8 mouse cellular contexts compared by ENCODE assay signal in genomic region chr1:135945711-135946110, GRCm38 (mm10). TPM values are rescaled to one million over a fixed set of nuclear protein-coding genes. Genes with fewer than 3 reads are reported as not detected.
A peak's percentile ranks its signal among the peaks of the same experiment; 100 is the strongest.
DNase-seq lines count a peak whose midpoint lies in the region; ATAC-seq and TF ChIP-seq lines count a peak whose summit lies in the region.

No protein-coding gene starts in this region.

- TF ChIP-seq CTCF in heart, postnatal 0 days (IDR thresholded peaks at IDR 0.05; ENCODE audit: low read depth) = peak; percentile 56

- DNase-seq in hindbrain, embryonic 10.5 days (ENCODE audit: low spot score) = peak; percentile 22
- DNase-seq in ES-CJ7 (ENCODE audit: low read depth, low spot score) = peak; percentile 89
- peak; percentile 47 for DNase-seq in c-Kit-positive CD71-negative TER-119-negative erythroid progenitor cells, embryonic 14.5 days (ENCODE audit: low read depth)
- peak; percentile 55 for DNase-seq in heart, postnatal 0 days (ENCODE audit: low spot score)
- DNase-seq in limb, embryonic 10.5 days (ENCODE audit: low spot score) = peak; percentile 59
- DNase-seq in ovary, postnatal 14 days (ENCODE audit: low spot score) = peak; percentile 55
- peak; percentile 22 to 44 for DNase-seq in thymus, postnatal 36 days

- no peaks in the 10 kb centered on the region for H3K36me3 ChIP-seq in hindbrain, embryonic 10.5 days
- no peaks in the 10 kb centered on the region for H3K36me3 ChIP-seq in hindbrain, embryonic 13.5 days
- no peaks in the 10 kb centered on the region for H3K36me3 ChIP-seq in heart, postnatal 0 days (replicated peaks; ENCODE audit: control insufficient read depth, insufficient read depth, low read length)
- no peaks in the 10 kb centered on the region for H3K36me3 ChIP-seq in limb, embryonic 10.5 days

- no peak overlapping the region for H3K4me3 ChIP-seq in hindbrain, embryonic 10.5 days
- H3K4me3 ChIP-seq in hindbrain, embryonic 13.5 days = no peak overlapping the region
- H3K4me3 ChIP-seq in heart, postnatal 0 days (ENCODE audit: low read depth, low read length) = no peak overlapping the region
- no peak overlapping the region for H3K4me3 ChIP-seq in limb, embryonic 10.5 days

- H3K4me1 ChIP-seq in hindbrain, embryonic 10.5 days (replicated peaks) = peaks cover 6% of the 10 kb centered on the region
- 0 out of 2 replicates have a peak, but pooled peaks cover 4% of the 10 kb centered on the region for H3K4me1 ChIP-seq in hindbrain, embryonic 13.5 days (replicated peaks)
- H3K4me1 ChIP-seq in heart, postnatal 0 days (ENCODE audit: control insufficient read depth, insufficient read depth) = no peaks in the 10 kb centered on the region
- 0 out of 2 replicates have a peak, but pooled peaks cover 6% of the 10 kb centered on the region for H3K4me1 ChIP-seq in limb, embryonic 10.5 days

- H3K27ac ChIP-seq in hindbrain, embryonic 10.5 days = no peak overlapping the region
- H3K27ac ChIP-seq in hindbrain, embryonic 13.5 days = no peak overlapping the region
- H3K27ac ChIP-seq in heart, postnatal 0 days (ENCODE audit: low read depth) = no peak overlapping the region
- no peak overlapping the region for H3K27ac ChIP-seq in limb, embryonic 10.5 days

- ATAC-seq in hindbrain, embryonic 13.5 days (ENCODE audit: low FRiP score) = no peak
- no peak for ATAC-seq in heart, postnatal 0 days (ENCODE audit: insufficient read depth, low read depth)

- peaks cover 42% of the 10 kb centered on the region for H3K27me3 ChIP-seq in hindbrain, embryonic 10.5 days (ENCODE audit: insufficient read depth, poor library complexity, severe bottlenecking)
- peaks cover 14% of the 10 kb centered on the region for H3K27me3 ChIP-seq in hindbrain, embryonic 13.5 days
- H3K27me3 ChIP-seq in heart, postnatal 0 days (ENCODE audit: control insufficient read depth, insufficient read depth, low read length) = peaks cover 23% of the 10 kb centered on the region
- H3K27me3 ChIP-seq in limb, embryonic 10.5 days (ENCODE audit: low read depth, poor library complexity, severe bottlenecking) = peaks cover 36% of the 10 kb centered on the region

- H3K4me2 ChIP-seq in hindbrain, embryonic 13.5 days = no peak overlapping the region
- no peak overlapping the region for H3K4me2 ChIP-seq in heart, postnatal 0 days (ENCODE audit: low read depth, low read length)

- TF ChIP-seq EP300 in heart, postnatal 0 days (IDR thresholded peaks at IDR 0.05; ENCODE audit: low read depth) = no peak

- H3K9ac ChIP-seq in hindbrain, embryonic 13.5 days = no peak overlapping the region
- no peak overlapping the region for H3K9ac ChIP-seq in heart, postnatal 0 days (replicated peaks; ENCODE audit: low read depth, low read length)

- WGBS in hindbrain, embryonic 10.5 days = 8% methylated on average over 7 of the region's 7 CpGs
- WGBS in hindbrain, embryonic 13.5 days = 17% methylated on average over 7 of the region's 7 CpGs
- 6% methylated on average over 7 of the region's 7 CpGs for WGBS in heart, postnatal 0 days
- 14% methylated on average over 7 of the region's 7 CpGs for WGBS in limb, embryonic 10.5 days

- no peaks in the 10 kb centered on the region for H3K9me3 ChIP-seq in hindbrain, embryonic 10.5 days
- H3K9me3 ChIP-seq in hindbrain, embryonic 13.5 days = no peaks in the 10 kb centered on the region
- H3K9me3 ChIP-seq in heart, postnatal 0 days (replicated peaks; ENCODE audit: control insufficient read depth, low read length) = no peaks in the 10 kb centered on the region
- no peaks in the 10 kb centered on the region for H3K9me3 ChIP-seq in limb, embryonic 10.5 days (replicated peaks)

RNA-seq across cellular contexts. Expression of gene Pkp1, which starts 26.7 kb away (rescaled TPM):
- polyA plus RNA-seq in hindbrain, embryonic 10.5 days (2016; fragmentation: Nextera tagmentation; extraction: Ambion mirVana) = 0.20 TPM in 1 of 2 replicates, not detected in the other
- polyA plus RNA-seq in hindbrain, embryonic 13.5 days (2015; fragmentation: Nextera tagmentation; extraction: Ambion mirVana) = not detected in 2 replicates
- 0.58 TPM in 1 of 2 replicates, not detected in the other for total RNA-seq in heart, postnatal 0 days (2014; rRNA removed; ENCODE audit: low replicate concordance)
- polyA plus RNA-seq in heart, postnatal 0 days (2015; fragmentation: Nextera tagmentation; extraction: Ambion mirVana) = 0.05 TPM in 2 replicates
- polyA plus RNA-seq in limb, embryonic 10.5 days (2016; fragmentation: Nextera tagmentation; extraction: Ambion mirVana) = 0.30 and 0.63 TPM in 2 replicates

Comparison
In these comparisons a context has a peak if more than half of its experiments do, and no peak if none do; other contexts are left out.
1. DNase-seq: peak in every context shown above with its lines; median percentile 89 in ES-CJ7; 59 in limb, embryonic 10.5 days; 55 in heart, postnatal 0 days; 55 in ovary, postnatal 14 days; 47 in c-Kit-positive CD71-negative TER-119-negative erythroid progenitor cells, embryonic 14.5 days; 33 in thymus, postnatal 36 days; 22 in hindbrain, embryonic 10.5 days.